Mouse (Mus musculus) stomach, postnatal 0 days (tissue): ENCODE data around the gene Bnip1.

Experiments
- CTCF ChIP-seq: IDR thresholded peaks from 2 replicates; pipeline ENCODE4 v1.5.1; 2016; ENCODE audit warnings: antibody characterized with exemption, low read depth, mild to moderate bottlenecking, moderate library complexity
- EP300 ChIP-seq: optimal IDR thresholded peaks from 2 replicates; pipeline ENCODE3; 2016; ENCODE audit warnings: antibody characterized with exemption

- TF ChIP-seq CTCF (no peak), EP300 (no peak)
Measured at GRCm38 (mm10) chr17:26788986-26789385, 8.1 kb downstream of the Bnip1 start.
